Mouse (Mus musculus) myocyte (in vitro differentiated cells): Measurements from ENCODE around the gene Ube2j1.

Experiments used
- CEBPB ChIP-seq: IDR thresholded peaks from 2 replicates; pipeline ENCODE4 v1.6.1; 2011; ENCODE audit warnings: mild to moderate bottlenecking, moderate library complexity; ENCODE audit not compliant: poor library complexity, insufficient read depth, severe bottlenecking
- E2F4 ChIP-seq: IDR thresholded peaks from one replicate; pipeline ENCODE4 v1.6.1; 2011; ENCODE audit warnings: mild to moderate bottlenecking, control low read depth, moderate library complexity; ENCODE audit not compliant: insufficient read depth
- POLR2A ChIP-seq: IDR thresholded peaks from one replicate; pipeline ENCODE4 v1.6.1; 2011; ENCODE audit warnings: low read depth, mild to moderate bottlenecking, control low read depth, moderate library complexity; ENCODE audit not compliant: insufficient read length

- no peak for TF ChIP-seq POLR2A
- TF ChIP-seq CEBPB: no peak
- no peak for TF ChIP-seq E2F4
Observed at GRCm38 (mm10) chr4:32996083-32996482, 35.1 kb upstream of the Ube2j1 start.
